In the genomic region with DNA sequence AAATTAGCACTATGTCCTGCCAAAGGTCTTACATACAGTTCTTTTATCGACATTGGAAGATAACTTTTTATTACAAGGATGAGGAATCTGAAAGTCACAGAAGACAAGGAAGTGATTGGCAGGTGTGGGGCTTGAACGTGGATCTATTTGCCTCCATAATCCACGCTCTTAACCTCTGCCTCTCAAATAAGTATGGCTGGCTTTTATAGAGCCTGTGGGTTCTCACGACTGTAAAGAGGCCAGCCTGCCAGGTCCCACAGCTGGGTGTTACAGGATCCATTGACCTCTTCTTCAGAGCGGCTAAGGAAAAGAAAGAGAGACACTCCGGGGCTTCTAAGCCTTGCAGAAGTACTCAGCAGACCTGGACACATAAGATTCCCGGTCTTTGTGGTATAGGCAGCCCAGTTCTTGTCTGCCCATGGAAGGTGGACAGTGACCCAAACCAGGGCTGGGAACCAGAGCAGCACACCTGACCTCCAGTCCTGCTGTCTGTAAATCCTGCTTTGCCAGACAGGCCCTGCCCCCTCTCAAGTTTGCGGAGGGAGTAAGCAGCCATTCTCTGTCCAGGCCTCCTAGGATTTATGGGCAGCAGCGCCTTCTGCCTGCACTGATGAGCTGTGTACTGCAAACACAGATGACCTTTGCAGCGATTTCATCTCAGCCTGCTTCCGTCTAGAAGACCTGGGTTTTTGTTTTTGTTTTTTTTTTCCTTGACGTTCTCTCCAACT, we compare ENCODE assay signal across 9 mouse cellular contexts.
DNase-seq lines count a peak whose midpoint lies in the region; ATAC-seq lines count a peak whose summit lies in the region.
"Had no signal": no experiment of that assay in that cellular context is flagged by ENCODE, and none has a peak within 500 bp of the region (broad histone marks: within the 10 kb centered on the region; RNA-seq: fewer than 3 reads in every experiment).

No protein-coding gene starts in this region.

- DNase-seq in kidney, adult 11 months: peak; percentile 15
- DNase-seq in kidney, adult 18-20 months: no peak
- DNase-seq in thymus, postnatal 36 days: no peak
- no peak for DNase-seq in cerebellum, adult 11-12 months
- no peak for DNase-seq in natural killer cell, adult 2 months (ENCODE audit: low spot score in 2 of 2)

- ATAC-seq in embryonic facial prominence, embryonic 13.5 days (ENCODE audit: insufficient number of reproducible peaks, insufficient read depth, low FRiP score, low TSS enrichment, low read depth): no peak
- peak; percentile 71 for ATAC-seq in intestine, embryonic 15.5 days
- ATAC-seq in lung, embryonic 16.5 days (ENCODE audit: low read depth): peak; percentile 34; the same call in 1 of the 2 replicates

- peak overlapping the region; percentile 83 for H3K27ac ChIP-seq in embryonic facial prominence, embryonic 13.5 days
- H3K27ac ChIP-seq in intestine, embryonic 15.5 days: peak overlapping the region; percentile 20; the same call in 1 of the 2 replicates
- H3K27ac ChIP-seq in lung, embryonic 16.5 days (ENCODE audit: low read length): peak overlapping the region; percentile 48; the same call in 1 of the 2 replicates

- WGBS in embryonic facial prominence, embryonic 13.5 days: 41% methylated on average over 12 of the region's 12 CpGs
- 24% methylated on average over 12 of the region's 12 CpGs for WGBS in intestine, embryonic 15.5 days
- 25% methylated on average over 12 of the region's 12 CpGs for WGBS in lung, embryonic 16.5 days

- no peaks in the 10 kb centered on the region for H3K9me3 ChIP-seq in embryonic facial prominence, embryonic 13.5 days
- H3K9me3 ChIP-seq in intestine, embryonic 15.5 days: no peaks in the 10 kb centered on the region
- H3K9me3 ChIP-seq in lung, embryonic 16.5 days (ENCODE audit: control insufficient read depth, low read length): no peaks in the 10 kb centered on the region

- H3K4me3 ChIP-seq in embryonic facial prominence, embryonic 13.5 days: no peak overlapping the region
- 0 out of 2 replicates have a peak overlapping the region, but pooled peaks have one; percentile 2 for H3K4me3 ChIP-seq in intestine, embryonic 15.5 days (replicated peaks)
- no peak overlapping the region for H3K4me3 ChIP-seq in lung, embryonic 16.5 days (ENCODE audit: low read length)
- H3K4me3 ChIP-seq: erythroblast, embryonic 14.5 days had no signal

- H3K4me1 ChIP-seq in embryonic facial prominence, embryonic 13.5 days: peaks cover 72% of the 10 kb centered on the region
- peaks cover 30% of the 10 kb centered on the region for H3K4me1 ChIP-seq in intestine, embryonic 15.5 days (replicated peaks)
- peaks cover 33% of the 10 kb centered on the region for H3K4me1 ChIP-seq in lung, embryonic 16.5 days (replicated peaks; ENCODE audit: control insufficient read depth, insufficient read depth, low read length)

- 0 out of 2 replicates have a peak overlapping the region, but pooled peaks have one; percentile 16 for H3K4me2 ChIP-seq in embryonic facial prominence, embryonic 13.5 days
- peak overlapping the region; percentile 17; the same call in 1 of the 2 replicates for H3K4me2 ChIP-seq in intestine, embryonic 15.5 days (replicated peaks)
- H3K4me2 ChIP-seq in lung, embryonic 16.5 days (ENCODE audit: low read depth, low read length): no peak overlapping the region

- H3K36me3 ChIP-seq in embryonic facial prominence, embryonic 13.5 days: no peaks in the 10 kb centered on the region
- H3K36me3 ChIP-seq in intestine, embryonic 15.5 days: no peaks in the 10 kb centered on the region
- H3K36me3 ChIP-seq in lung, embryonic 16.5 days (ENCODE audit: control insufficient read depth, insufficient read depth, low read length): no peaks in the 10 kb centered on the region

- H3K9ac ChIP-seq in embryonic facial prominence, embryonic 13.5 days: 0 out of 2 replicates have a peak overlapping the region, but pooled peaks have one; percentile 38
- no peak overlapping the region for H3K9ac ChIP-seq in intestine, embryonic 15.5 days
- no peak overlapping the region for H3K9ac ChIP-seq in lung, embryonic 16.5 days (ENCODE audit: low read length)

- H3K27me3 ChIP-seq in embryonic facial prominence, embryonic 13.5 days: no peaks in the 10 kb centered on the region
- no peaks in the 10 kb centered on the region for H3K27me3 ChIP-seq in intestine, embryonic 15.5 days (replicated peaks)
- no peaks in the 10 kb centered on the region for H3K27me3 ChIP-seq in lung, embryonic 16.5 days (ENCODE audit: control insufficient read depth, insufficient read depth, low read depth, low read length)

Comparison
In these comparisons a context has a peak if more than half of its experiments do, and no peak if none do; other contexts are left out.
1. H3K27ac ChIP-seq: peak in every context shown above with its lines; median percentile 83 in embryonic facial prominence, embryonic 13.5 days; 48 in lung, embryonic 16.5 days; 20 in intestine, embryonic 15.5 days.